Mouse (Mus musculus) mesoderm, embryonic 11.5 days (tissue): Measurements from ENCODE around the gene Sec63.

Experiments used
- DNase-seq: peaks from one replicate; pipeline ENCODE4 v3.0.0-alpha.2; 2012; ENCODE audit warnings: low read depth, low spot score

The Sec63 gene

GRCm38 (mm10) chr10:42830007-42830406 lies 68.7 kb downstream of the Sec63 start:
- DNase-seq: no peak

GRCm38 (mm10) chr10:42830409-42830808 lies 69.1 kb downstream of the Sec63 start:
- no peak for DNase-seq

GRCm38 (mm10) chr10:42832677-42833076 lies 71.4 kb downstream of the Sec63 start:
- no peak for DNase-seq

DNA sequence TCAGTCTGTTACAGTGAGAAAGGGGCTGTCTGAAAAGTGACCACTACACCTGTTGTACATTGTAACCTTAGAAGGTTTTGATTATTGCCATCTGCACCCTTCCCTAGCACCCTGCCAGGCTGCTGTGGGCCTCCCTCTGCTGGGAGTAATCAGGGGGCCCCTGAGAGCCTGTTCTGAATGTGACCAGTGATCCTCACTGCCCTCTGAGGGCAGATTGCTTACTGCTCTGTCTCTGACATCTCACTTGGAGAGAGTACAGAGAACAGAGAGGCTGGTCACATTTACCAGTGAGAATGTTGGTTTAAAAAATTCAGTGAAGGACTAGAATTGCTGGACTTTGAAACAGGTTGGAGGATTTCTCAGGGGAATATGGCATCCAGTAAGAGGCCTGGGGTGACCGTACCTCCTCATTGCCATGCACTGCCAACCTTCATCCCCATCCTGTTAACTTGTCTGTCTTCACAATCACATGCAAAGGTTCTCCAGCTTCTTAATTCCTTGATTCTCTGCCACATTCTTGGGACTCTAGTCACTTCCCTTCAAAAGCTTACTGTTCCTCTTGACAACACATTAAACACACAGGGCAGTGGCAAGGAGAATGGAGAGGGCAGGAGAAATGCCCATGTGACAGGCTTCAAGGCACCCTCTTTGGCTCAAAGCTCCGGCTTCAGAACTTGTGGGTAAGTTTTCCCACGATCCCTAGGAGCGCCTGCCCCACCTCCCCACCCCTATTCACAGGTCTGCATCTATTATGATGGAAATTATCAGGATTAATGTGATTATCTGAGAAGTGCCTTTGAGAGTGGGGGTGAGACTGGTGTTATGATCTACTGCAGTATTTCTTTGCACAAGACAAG lies 72.8 kb downstream of the Sec63 start:
- DNase-seq: no peak

DNA sequence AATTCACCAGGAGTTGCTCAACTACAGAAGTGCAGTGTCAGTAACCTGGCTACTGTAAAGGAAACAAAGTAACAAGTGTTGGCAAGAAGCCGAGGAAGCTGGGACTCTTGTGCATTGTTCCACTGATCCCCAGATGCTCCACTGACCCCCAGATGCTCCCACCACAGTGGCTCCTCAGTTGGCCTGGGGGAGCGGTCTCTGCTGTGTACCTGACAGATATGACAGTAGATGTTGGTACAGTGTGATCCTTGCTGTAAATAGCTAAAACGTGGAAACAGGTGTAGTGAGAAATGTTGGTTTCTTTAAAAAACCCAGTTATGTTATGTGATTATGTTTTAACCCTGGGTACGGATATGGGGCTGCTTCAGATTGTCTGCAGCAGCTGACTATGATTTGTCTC lies 76.8 kb downstream of the Sec63 start:
- DNase-seq: no peak

- DNase-seq: no peak
Measured at GRCm38 (mm10) chr10:42838736-42839135, 77.4 kb downstream of the Sec63 start.

GRCm38 (mm10) chr10:42840036-42840435 lies 78.7 kb downstream of the Sec63 start:
- DNase-seq: no peak

DNA sequence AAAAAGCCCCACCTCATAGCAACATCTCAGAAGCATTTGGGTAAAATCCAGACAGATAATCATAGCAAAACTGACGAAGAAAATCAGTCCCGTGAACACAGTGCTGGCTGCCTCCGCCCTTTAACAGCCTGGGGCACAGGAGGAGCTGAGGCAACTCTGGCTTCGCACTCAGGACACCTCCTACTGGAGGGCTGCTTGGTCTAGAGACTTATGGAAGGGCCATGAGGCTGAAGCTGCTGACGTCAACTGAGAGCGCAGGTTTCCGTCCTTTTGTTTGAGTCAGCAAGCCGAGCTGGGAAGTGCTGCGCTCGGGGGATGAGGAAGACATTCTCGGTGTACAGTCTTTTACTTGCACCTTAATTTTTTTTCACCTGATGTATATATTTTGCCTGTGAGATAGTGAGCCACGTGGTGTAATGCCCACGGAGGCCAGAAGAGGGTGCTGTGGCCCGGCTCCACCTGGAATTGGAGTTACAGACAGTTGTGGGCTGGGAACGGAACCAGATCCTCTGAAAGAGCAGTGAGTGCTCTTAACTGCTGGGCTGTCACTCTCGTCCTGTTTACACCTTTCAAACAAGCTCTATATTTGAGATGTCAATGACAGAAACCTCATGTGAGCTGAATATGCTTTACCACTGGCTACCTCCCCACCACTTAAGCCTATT lies 80.4 kb downstream of the Sec63 start:
- no peak for DNase-seq

- DNase-seq: peak; percentile 84
Measured at GRCm38 (mm10) chr10:42842358-42842757, 81.1 kb downstream of the Sec63 start.

GRCm38 (mm10) chr10:42843416-42843815 lies 82.1 kb downstream of the Sec63 start:
- no peak for DNase-seq

- no peak for DNase-seq
Measured at GRCm38 (mm10) chr10:42845480-42845879, 84.2 kb downstream of the Sec63 start.

DNA sequence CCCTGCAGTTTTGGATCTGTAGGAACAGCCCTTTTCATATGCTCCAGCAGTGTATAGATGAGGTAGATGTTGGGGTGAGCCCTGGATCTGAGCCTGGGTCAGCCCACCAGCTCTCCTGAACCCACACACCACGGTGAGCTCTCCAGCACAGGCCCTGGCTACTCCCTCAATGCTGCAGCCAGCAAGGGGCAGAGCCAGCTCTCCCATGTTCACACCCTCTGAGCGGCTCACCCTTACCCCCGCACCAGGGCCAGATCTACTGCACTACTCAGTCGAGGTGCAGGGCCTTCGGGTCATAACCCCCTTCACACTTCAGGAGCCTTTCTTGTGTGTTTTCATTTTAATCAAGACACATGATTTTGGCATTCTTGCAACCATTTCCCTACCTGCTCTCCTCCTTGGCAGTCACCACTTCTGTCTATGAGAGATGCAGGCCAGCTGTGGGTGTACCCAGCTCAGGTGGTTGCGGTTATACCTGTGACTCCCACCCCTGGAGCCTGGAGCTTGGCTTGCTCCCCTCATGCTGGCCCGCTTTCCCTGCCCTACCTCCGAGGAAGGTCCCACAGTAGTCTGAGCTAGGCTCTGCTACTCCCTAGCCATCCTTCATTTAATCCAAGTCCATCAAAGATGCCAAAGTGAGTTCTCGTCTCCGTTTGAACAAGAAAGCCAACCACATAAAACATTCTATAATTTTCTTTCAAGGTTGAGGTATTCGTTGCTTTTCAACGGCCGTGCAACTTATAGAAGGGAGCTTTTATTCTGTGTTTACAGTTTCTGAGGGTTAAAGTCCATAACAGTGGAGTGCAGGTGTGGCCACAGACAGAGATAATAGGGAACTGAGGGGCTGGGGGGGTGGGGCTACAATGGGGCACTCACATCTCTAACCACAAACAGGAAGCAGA lies 87.1 kb downstream of the Sec63 start:
- no peak for DNase-seq

DNA sequence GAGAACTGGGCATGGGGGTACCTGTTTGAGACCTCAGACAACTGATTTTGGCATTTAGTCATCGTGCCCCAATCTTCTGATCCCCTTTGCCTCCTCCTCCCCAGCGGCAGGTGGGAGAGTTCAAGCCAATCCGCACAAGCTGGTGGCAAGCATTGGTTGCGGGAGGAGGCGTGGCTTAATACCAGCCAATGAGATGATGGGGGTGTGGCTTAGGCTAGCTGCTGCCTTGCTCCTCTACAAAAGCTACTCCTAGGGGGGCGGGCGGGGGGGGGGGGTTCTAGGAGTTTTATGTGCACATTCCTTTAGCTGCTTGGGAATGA lies 87.7 kb downstream of the Sec63 start:
- no peak for DNase-seq

GRCm38 (mm10) chr10:42854838-42855237 lies 93.5 kb downstream of the Sec63 start:
- DNase-seq: no peak

DNA sequence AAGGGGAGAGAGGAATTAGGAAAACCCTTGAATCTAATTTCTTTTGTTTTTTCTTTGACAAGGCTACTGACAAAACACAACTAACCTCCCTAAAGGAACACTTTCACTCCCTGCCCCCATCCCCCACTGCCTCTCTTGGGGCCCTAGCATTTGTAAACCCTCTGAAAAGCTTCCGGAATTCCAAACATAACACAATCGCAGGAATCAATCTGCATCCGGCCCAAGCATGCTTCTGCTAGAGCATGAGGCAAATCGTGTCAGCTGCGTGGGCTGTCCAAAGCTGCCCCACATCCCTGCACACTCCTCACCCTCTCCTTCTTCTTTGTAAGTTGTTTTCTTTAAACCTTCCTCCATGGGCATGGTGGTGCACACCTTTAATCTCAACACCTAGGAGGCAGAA lies 94.0 kb downstream of the Sec63 start:
- no peak for DNase-seq

- DNase-seq: no peak
Measured at GRCm38 (mm10) chr10:42856574-42856973, 95.3 kb downstream of the Sec63 start.

DNA sequence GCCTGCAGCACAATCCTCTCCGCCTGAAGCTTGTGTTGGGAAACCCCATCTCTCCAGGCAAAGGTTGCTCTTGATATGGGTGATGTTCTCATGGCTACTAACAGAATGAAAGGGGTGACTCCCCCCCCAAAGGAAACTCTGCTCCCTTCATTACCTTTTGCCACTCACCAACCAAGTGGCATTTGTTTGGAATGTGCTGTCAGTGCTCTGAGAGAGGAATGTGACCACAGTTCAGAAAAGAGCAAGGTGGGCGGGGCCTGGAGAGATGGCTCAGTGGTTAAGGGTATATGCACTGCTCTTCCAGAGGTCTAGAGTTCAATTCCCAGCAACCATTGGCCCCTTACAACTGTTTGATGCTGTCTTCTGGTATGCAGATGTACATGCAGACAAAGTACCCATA lies 95.7 kb downstream of the Sec63 start:
- no peak for DNase-seq

DNA sequence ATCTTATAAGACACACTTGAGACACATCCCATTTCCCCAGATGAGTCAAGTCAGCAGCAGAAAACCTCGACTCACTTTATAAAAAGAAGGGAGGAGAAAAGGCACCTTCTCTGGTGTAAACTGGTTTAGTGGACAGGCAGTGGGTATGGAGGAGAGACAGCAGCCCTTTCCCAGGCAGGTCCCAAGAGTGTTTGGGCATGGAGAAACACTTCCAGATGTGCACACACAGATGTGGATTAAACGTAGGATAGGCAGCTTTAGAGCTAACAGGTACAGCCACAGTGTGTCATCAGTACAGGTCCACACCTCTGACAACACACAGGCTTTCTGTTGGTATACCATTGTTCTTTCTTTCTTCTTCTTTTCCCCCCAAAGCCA lies 98.5 kb downstream of the Sec63 start:
- DNase-seq: peak; percentile 49

DNA sequence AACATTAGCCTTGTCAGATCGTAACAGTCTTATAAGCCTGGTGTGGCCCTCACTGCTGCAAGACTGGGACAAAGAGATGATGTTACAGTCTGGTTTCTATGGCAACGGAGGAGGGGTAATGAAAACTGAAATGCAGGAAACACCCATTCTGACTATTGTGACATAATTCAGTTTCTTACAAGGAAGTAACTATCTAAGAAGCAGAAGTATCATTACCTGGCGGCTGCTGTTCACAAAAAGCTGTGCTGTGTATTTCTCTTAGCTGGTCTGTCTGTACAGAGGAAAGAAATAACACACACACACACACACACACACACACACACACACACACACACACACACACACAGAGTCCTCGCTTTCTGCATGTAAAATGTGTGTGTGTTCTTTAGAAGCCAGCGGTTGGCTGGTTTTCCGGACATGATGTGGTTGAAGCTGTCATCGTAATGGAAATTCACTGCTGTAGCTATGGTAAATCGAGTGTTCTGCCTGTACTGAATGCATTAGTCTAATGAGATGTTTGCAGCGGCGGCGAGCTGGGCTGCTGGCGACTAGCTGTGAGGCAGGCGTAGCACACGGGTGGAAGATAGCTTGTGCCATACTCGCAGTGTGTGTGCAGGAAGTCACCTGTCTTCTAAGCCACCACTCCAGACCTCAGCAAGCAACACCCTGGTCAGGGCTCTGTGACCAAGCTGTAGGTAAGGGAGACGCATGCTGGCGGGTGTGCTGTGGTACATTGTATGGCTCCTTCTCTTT lies 99.0 kb downstream of the Sec63 start, which contains the start of gene Scml4:
TSS of gene Scml4 (plus strand) at position 212 of the 753 bp plus-strand sequence.
- peak; percentile 71 for DNase-seq

DNA sequence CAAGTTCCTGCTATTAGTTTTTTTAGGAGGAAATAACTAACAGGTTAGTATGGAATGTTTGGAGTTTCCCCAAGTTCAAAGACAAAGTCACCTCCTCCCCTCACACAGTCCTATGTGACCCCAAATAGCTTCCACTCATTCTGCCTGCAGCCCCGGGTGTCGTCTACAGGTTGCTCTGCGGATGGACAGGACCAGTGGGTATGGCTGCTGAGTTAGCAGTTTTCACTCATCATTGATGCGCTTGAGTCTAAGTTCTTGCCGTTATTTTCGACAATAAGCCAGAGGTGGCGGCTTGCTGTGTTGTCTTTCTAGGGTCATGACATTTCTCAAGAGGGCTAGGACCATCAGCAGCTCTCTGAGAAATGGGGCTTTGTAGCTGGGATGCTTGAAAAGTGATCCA lies 100.2 kb downstream of the Sec63 start:
- no peak for DNase-seq

- no peak for DNase-seq
Measured at GRCm38 (mm10) chr10:42862102-42862740, 100.9 kb downstream of the Sec63 start.
